Mouse (Mus musculus) bone marrow macrophage, adult 2 months (primary cell): Measurements from ENCODE around the gene Ddx5. TPM values are rescaled to one million over a fixed set of nuclear protein-coding genes. Genes with fewer than 3 reads are reported as not detected.
A peak's percentile ranks its signal among the peaks of the same experiment; 100 is the strongest.

Experiments used
- H3K27ac ChIP-seq: 2 replicates; pipeline ENCODE4 v1.5.1; 2012; ENCODE audit warnings: low read depth, low read length; ENCODE audit not compliant: insufficient read depth
- H3K4me1 ChIP-seq: 2 replicates; pipeline ENCODE4 v1.6.1; 2012; ENCODE audit warnings: low read length; ENCODE audit not compliant: control insufficient read depth, insufficient read depth
- H3K4me3 ChIP-seq: 2 replicates; pipeline ENCODE4 v1.5.1; 2012; ENCODE audit warnings: mild to moderate bottlenecking, low read length, moderate library complexity; ENCODE audit not compliant: insufficient read depth
- CTCF ChIP-seq: IDR thresholded peaks from 2 replicates; pipeline ENCODE4 v1.5.1; 2012; ENCODE audit warnings: low read depth, mild to moderate bottlenecking, low read length, moderate library complexity
- POLR2A ChIP-seq: IDR thresholded peaks from 2 replicates; pipeline ENCODE4 v1.6.1; 2012; ENCODE audit warnings: mild to moderate bottlenecking, low read depth, low read length, borderline replicate concordance
- polyA plus RNA-seq: library from polyadenylated mRNA; stranded (reverse); fragments of >200 nt; gene quantifications from 2 replicates; pipeline ENCODE4 v1.2.4, GENCODE M21; 2012; ENCODE audit not compliant: missing spikeins, insufficient read depth, insufficient read length

The Ddx5 gene
- polyA plus RNA-seq, 1 experiment: 1,156 TPM

DNA sequence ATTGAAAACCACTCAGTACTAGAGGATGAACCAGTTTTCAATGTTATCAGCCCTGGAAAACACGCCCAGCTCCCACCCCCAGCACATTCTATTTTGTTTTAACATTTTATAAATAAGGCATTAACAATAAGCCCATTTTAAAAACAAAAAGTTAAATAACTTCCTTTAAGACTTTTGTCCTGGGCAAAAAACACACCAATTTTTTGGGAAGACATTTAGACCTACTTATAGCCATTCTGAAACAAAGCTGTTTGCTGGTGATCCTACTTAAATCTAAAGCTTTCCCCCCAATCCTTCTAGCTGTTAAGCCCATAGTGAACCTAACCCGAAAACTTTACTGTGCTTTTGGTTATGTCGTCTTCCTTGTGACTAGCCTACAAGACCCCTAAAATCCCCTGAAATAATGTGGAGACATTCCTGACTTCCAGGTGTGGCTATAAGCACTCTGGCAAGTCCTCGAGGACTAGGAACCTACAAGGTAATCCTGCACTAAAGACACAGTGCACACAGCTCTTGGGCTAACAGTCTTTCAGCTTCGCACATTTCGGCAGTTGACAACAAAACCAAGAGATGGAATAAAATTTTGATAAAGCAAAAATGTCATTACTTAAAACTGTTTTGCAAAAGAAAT is 8.3 kb downstream of the Ddx5 start:
- Histone ChIP-seq H3K4me3 (no peak overlapping the region), H3K4me1 (peaks cover 5% of the 10 kb centered on the region; the same call in 1 of the 2 replicates), H3K27ac (no peak overlapping the region)
- no peak for TF ChIP-seq POLR2A
- TF ChIP-seq CTCF: no peak

DNA sequence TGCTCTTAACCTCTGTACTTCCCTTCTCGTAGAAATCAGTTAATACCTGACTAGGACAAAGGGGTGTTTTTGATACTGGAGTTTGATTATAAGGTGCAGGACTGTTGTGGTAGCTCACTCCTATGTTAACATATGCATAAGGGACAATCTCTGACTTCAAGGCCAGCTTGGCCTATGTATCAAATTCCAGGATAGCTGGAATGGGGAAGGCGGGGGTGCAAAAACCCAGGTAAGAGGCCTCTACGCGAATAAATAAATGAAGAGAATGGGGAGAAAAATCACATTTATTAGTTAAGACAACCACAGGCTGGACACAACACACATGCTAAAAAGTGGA is 8.9 kb downstream of the Ddx5 start:
- peak overlapping the region; percentile 87; the same call in 1 of the 2 replicates for H3K4me3 ChIP-seq
- H3K27ac ChIP-seq: peak overlapping the region; percentile 48; the same call in 1 of the 2 replicates
- H3K4me1 ChIP-seq: peaks cover 5% of the 10 kb centered on the region; the same call in 1 of the 2 replicates
- TF ChIP-seq CTCF (no peak), POLR2A (no peak)

DNA sequence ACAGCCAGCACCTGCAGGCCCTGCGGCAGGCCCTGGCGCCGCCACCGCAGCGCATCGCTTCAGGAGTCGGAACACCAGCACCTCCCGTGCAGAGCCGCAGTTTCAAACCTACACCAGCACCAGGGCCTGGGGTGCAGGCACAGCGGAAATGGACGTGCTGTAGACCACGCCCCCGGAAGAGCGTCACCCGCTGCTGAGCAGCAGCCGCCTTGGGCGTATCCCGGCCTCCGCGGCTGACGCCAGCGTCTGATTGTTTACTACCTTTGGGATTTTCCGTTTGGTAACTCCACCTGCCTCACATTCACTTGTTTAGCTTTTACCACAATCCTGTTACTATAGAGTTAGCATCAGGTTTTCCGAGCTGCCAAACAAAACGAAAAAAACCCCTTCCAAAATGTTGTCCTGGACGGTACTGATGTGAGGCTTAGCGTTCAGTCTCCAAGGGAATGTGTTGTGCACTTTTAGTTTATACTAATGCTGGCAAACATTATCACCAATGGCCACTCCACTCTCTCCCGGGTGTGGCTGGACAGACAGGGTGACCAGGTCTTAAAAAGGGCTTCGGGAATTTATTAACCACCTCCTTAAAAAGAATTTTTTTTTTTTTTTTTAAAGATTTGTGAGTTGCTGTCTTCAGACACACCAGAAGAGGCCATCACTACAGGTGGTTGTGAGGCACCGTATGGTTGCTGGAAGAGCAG is 9.4 kb downstream of the Ddx5 start, which contains the start of gene Polg2:
TSS of gene Polg2 (minus strand) at position 150 of the 701 bp plus-strand sequence.
- peaks cover 5% of the 10 kb centered on the region; the same call in 1 of the 2 replicates for H3K4me1 ChIP-seq
- H3K27ac ChIP-seq: peak within 1 kb of the TSS; percentile 74
- peak within 1 kb of the TSS; percentile 87 for H3K4me3 ChIP-seq
- no peak for TF ChIP-seq CTCF
- TF ChIP-seq POLR2A: no peak

DNA sequence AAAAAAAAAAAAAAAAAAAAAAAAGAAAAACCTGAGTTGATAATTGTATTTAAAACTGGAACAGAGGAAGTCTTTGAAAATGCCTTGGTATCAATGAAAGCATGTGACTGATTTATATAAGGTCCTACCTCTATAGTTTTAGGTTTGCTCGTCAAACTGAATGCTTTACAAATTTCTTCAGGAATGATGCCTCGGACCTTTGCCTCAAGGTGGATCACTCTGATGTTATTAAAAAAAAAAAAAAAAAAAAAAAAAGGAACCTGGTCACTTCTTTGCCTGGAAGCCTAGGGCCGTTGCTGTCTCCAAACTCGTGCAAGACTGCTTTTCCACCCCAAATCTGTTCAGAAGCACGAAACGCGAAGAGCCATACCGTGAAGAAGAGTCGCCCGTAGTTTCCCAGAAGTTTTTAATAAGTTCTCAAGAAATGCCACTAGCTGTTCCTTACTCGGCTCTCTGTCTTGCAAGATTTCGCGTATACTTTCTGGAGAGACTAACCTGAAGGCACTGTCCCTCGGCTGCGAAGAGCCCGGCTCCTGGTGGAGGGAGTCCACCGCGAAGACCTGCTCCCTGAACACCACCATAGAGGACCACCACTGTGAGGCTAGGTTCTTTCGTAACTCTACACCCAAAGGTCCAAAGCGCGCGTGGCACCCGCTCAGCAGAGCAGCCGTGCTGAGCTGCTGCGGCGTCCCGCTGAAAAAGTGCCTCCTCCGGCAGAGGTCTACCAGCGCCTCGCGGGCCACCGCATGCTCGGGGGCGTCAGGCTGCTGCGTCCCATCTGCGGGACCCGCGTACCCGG is 10.2 kb downstream of the Ddx5 start:
- no peak for TF ChIP-seq CTCF
- TF ChIP-seq POLR2A: no peak
- H3K4me1 ChIP-seq: peaks cover 5% of the 10 kb centered on the region; the same call in 1 of the 2 replicates
- H3K4me3 ChIP-seq: peak overlapping the region; percentile 87

DNA sequence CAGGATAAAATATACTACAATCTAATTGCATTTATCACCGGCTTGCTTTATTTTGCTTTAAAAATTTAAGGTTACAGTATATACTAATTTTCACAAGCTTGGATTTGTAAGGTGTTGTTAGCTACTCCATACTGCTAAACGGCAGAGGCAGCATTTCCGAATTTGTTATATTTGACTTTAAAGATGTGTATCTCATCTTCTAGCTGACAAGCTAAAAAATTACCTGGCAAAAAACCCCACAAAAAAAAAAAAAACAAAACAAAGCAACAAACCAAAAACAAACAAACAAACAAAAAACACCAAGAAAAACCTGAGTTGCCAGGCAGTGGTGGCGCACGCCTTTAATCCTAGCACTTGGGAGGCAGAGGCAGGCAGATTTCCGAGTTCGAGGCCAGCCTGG is 10.9 kb downstream of the Ddx5 start:
- Histone ChIP-seq H3K4me1 (peaks cover 5% of the 10 kb centered on the region; the same call in 1 of the 2 replicates), H3K4me3 (peak overlapping the region; percentile 87), H3K27ac (no peak overlapping the region)
- no peak for TF ChIP-seq POLR2A
- TF ChIP-seq CTCF: no peak

More for the DNA sequence above, 10.2 kb downstream of the Ddx5 start:
- peak overlapping the region; percentile 74 for H3K27ac ChIP-seq

DNA sequence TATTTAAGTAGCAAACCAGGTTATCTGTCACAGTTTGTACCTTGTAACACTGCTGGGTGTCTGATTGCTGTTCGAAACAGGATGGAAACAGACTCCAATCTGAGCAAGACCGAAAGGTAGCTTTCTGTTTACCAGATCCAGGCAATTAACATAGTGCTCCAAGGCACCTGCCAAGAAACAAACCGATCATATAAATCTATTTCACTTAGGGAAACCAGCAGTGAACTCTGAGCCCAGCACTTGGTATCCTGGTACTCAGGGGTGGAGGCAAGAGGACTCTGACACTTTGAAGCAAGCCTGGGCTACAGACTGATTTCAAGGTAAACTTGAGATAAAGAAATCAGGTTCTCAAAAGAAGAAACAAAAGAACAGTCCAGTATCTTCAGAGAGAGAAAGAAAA is 11.6 kb downstream of the Ddx5 start:
- no peak overlapping the region; the same call in 1 of the 2 replicates for H3K4me3 ChIP-seq
- no peak overlapping the region for H3K27ac ChIP-seq
- no peak for TF ChIP-seq CTCF
- peaks cover 5% of the 10 kb centered on the region; the same call in 1 of the 2 replicates for H3K4me1 ChIP-seq

DNA sequence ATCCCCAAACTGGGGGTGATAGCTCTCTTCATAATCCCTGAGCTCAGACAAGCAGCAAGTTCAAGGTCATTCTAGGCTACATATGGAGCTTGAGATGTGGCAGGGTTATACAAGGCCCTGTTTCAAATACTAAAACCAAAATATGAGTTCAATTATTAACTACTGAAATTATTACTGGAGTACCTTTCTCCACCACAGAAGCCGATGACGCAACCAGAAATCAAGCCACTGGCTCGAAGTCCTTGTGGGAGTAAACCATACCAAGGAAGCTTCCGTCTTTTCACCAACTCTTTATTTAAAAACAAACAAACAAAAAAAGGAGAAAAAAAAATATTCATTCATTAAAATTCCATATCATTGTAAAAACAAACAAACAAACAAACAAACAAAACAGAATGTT is 12.0 kb downstream of the Ddx5 start:
- peaks cover 3% of the 10 kb centered on the region; the same call in 1 of the 2 replicates for H3K4me1 ChIP-seq
- H3K27ac ChIP-seq: no peak overlapping the region
- no peak overlapping the region for H3K4me3 ChIP-seq
- TF ChIP-seq POLR2A: no peak
- no peak for TF ChIP-seq CTCF

DNA sequence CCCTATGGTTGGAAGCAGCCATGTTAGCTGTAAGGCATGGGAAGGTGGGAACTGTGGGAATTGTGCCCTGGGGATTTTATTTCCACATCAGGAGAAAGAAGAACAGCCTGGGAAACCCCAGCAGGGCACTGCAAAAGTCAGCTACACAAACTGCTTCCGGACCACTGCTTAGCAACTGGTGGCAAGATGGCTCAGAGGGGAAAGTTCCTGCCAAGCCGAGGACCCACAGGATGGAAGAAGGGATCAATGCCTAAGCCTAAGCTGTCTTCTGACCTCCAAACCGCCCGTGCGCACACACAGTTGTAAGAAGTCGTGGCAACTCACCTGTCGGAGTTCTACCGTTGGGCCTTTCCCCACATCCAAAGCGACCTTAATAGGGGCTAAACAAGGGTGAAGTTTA is 15.9 kb downstream of the Ddx5 start:
- Histone ChIP-seq H3K4me3 (no peak overlapping the region), H3K4me1 (peaks cover 3% of the 10 kb centered on the region; the same call in 1 of the 2 replicates), H3K27ac (no peak overlapping the region)
- TF ChIP-seq CTCF (no peak), POLR2A (no peak)

DNA sequence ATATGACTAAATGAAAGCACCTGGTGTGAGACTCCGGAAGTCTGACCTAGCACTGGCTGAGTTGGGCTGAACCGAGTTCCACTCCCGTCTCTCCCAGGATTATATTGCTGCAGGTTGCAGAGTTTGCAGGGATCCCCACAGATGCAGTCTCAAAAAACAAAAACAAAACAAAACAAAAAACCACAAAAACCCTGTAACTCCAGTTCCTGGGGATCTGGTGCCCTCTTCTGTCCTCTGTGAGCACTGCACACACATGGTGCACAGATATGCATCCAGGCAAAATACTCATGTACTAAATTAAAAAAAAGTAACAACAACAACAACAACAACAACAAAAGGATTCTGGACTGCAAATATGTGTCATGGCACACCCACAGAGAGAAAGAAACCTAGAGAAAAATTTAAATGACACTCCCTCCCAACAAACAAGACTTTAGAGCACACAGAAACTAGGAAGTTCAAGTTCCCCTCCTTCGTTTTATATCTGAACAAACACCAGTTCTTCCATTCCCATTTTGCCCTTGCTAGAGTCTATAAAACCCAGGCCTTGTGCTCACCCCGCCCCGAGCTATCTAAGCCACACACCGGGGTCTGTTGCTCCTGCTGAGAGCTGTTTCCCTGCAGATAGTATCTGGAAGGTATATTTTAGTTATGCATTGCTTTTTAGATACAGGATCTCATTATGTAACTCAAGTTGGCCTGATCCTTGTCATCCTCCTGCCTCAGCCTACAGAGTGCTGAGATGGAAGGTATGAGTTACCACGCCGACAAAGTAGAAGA is 18.6 kb downstream of the Ddx5 start:
- Histone ChIP-seq H3K4me3 (no peak overlapping the region), H3K4me1 (no peaks in the 10 kb centered on the region), H3K27ac (peak overlapping the region; percentile 33)
- TF ChIP-seq POLR2A: no peak
- peak; percentile 53; the same call in 1 of the 2 replicates for TF ChIP-seq CTCF
